Mouse (Mus musculus): ENCODE measurements at regions not wholly inside any gene's neighbourhood (a gene's known extent, or its start where the extent isn't known, plus 50 kb on each side); places are given as distances from the start of the nearest gene placed in this dataset.

DNA sequence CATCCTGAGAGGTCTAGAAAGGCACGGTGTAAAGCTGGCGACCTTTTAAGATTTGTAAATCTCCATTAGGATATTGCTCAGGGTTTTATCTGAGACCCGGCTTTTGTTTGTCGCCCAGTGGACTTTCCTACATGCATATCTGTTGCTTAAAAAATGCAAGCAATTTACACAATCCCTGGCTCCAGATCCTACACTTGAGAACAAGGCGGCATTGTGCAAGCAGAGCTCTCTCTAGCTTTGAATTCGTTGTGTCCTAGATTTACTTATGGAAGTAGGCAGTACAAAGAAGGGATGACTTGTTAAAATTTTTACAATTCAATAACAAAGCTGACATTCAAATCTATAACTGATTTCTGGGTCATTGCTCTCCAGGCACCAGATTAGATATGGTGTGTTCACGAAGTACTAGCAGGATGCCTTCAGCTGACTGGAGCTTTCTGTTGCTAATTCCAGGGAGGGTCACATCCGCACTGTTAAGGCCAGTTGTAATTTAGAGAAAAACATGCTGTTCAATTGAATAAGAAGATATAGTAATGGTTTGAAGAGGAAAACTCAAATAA, 62.2 kb upstream of the Teddm2 start:
- DNase-seq (ENCODE audit: low read depth, low spot score): peak; percentile 49

DNA sequence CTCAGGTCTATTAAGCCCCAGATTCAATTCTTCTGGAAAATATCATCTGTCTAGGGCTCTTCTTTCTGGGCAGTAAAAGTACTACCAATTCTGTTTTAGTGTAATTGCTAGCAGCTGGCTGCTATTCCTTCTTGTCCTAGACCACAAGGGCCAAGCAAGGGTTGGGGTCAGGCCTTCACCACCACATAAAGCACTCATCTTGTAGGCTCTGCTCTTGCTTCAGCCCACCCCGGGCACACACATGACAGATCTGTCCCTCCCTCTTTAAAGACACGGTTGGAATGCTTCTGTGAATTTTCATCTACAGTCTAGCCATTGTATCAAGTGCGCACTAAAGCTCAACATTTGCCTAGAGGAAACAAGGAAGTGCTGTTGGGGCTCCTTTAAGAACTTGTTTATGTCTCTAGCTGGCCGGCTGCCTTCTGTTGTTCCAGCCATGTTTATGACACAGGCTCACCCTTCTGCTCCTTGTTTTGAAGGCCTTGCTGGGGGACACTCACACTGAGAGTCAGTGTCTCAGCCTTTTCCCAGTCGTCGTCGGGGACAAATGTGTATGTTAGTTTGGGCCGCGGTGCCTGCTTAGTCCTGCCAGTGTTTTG, 63.8 kb upstream of the Teddm2 start:
- DNase-seq (ENCODE audit: low read depth, low spot score): no peak

DNA sequence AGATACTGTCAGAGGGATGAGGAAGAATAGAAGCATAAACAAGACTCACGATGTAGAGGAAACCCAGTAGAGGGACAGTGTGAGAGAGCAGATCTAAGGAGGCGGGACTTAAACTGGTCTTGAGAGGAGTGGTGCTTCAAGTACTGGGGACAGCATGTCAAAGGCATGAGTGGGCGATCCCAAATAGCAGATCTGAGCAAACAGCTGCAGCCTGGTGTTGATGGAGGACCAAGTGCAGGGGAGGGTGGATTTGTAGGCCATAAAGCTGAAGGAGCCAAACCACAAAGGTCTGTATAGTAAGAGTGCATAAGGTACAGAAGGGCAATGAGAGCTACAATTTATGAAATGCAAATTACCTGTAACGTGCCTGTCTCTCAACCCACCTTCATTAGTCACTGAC, 69.4 kb upstream of the Teddm2 start:
- no peak for DNase-seq (ENCODE audit: low read depth, low spot score)

DNA sequence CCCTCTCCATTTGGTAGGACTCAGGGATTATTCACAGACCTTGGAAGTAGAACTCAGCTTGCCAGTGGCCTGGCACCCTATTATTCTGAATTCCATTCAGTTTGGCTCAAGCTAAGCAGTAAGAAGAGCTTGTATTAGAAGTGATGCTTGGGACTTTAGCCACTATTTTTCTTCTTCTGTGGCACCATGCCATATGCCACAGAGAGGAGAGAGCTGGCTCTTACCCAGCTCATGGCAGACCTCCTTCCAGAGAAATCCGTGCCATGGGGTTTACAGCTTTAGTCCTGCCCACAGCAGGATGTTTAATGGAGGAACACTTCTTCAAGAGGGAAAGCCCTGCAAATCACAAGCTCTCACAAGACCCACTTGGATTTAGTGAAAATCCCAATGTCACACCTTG, 74.3 kb upstream of the Teddm2 start:
- no peak for DNase-seq (ENCODE audit: low read depth, low spot score)

DNA sequence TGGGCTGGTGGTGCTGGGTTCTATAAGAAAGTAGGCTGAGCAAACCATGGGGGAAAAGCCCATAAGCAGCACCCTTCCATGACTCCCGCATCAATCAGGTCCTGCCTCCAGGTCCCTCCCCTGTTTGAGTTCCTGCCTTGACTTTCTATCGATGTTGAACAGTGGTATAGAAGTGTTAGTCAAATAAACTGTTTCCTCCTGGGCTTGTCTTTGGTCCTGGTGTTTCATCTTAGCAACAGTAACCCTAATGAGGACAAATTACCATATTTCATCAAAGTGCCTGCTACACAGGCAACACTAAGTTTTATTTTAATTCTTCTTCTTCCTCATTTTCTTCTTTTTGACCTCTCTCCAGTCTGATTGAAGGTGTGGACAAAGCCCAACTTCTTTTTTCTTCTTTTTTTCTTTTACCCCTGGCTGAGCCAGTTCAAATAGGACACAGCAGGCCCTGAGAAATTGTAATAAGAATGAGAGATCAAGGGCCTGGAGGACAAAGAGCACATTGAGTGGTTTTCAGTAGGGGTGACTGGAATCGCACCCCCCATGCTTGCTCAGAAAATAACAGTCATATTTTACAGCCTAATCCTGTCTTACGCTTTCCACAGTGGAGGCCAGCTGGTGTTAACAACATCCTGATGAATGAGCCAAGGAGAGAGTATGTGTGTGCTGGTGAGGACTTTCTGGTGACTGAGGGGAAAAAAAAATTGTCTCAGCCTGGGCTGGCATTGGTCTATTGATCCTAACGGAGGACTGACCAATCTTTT, 78.1 kb upstream of the Teddm2 start:
- no peak for DNase-seq (ENCODE audit: low read depth, low spot score)

DNA sequence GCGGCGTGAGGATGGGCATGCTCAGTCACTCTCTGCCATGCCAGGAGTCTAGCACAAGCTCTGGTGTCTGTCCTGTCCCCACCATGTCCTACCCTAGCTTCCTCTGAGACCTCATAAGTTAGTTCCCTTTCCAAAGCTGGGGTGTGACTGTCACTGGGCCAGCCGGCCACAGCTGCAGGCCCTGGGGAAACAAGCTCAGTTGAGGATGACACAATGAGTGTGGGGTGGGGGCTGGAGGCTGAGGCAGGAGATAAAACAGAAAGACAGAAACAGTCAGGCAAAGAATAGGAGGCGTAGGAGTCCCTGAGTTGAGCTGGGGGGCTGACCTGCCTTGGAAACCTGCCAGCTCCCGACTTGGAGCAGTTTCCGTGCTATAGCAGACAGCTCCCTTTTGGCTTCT, 80.9 kb upstream of the Teddm2 start:
- peak; percentile 42 for DNase-seq (ENCODE audit: low read depth, low spot score)

DNA sequence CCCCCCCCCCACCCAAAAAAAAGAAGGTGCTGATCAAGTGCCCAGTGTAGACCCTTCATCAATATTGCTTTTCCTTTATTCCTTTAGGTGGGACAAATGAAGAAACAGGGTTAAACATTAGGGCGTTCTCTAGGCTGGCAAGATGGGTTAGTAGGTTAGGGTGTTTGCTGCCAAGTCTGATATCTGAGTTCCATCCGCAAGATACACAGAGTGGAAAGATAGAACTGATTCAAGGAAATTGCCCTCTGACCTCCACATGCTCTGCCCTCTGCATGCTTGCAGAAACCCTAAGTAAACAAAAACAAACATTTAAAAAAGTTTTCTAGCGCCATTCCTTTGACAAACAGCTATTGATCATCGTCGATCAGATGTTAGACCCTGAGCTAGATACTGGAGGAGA, 85.6 kb upstream of the Teddm2 start:
- no peak for DNase-seq (ENCODE audit: low read depth, low spot score)

DNA sequence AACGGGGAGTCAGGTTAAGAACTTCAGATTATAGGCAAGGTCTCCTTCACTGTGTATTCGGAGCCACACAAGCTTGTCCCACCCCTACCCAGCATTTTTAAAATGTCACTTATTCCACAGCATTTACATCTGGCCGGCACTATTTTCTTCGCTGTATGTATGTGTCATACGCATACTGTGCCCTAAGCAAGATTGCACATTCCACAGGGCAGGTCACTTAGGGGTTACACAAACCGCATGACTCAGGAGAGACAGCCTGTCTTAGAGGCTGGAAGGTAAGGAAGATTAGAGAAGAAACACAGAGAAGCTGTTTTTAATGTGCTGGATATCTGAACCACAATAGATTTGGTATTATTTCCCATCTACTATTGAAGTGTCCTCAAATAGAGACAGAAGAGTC, 86.6 kb upstream of the Teddm2 start:
- DNase-seq (ENCODE audit: low read depth, low spot score): no peak

DNA sequence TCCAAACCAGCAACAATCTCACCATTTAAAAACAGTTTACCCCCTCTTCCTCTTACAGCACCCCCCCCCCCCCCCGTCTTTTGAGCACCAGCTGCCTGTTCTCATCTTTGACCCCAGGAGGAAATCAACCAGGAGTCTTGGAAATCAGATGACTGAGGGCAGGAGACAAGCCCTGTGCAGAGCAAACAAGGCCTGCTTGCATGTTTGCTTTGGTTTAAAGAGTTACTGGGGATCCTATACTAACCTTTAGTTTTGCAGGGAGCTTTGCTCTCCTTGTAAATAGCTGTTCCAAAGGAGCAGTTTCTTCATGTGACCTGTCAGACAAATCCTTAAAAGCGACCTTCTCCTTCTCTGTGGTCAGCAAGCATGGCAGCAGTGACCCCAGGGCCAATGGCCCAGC, 88.3 kb upstream of the Teddm2 start:
- no peak for DNase-seq (ENCODE audit: low read depth, low spot score)

DNA sequence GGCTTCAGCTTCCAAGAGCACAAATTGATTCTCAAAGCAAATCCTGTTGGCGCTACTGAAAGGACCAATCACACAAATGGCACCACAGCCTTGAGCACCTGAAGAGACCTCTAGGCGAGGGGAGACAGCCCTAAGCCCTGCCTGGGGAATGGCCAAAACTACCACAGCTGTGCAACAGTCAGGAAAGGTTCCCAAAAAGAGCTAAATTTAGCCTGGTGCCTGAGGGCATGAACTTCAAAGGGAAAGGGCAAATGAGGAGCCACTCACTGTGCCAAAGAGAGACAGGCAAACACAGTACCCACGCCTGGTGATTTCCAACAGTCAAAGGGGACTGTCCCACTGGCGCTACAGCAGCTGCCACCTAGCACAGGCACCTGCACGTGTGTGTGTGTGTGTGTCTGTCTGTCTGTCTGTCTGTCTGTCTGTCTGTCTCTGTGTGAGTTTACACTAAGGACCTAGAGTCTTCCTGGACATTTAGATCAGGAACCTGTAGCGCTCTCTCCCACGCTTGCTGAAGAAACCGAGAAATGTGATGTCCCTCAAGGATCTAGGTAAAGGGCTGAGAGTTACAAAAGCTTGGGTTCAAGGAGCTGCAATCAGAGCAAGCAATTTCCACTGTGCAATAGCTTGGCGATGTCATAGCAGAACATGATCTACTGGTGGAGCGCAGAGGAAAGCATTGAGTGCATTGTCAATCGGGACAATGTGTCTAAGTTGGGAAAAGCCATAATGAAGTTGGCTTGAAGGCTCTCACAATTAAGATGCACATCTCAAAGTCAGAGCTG, 90.8 kb upstream of the Teddm2 start:
- no peak for DNase-seq (ENCODE audit: low read depth, low spot score)

DNA sequence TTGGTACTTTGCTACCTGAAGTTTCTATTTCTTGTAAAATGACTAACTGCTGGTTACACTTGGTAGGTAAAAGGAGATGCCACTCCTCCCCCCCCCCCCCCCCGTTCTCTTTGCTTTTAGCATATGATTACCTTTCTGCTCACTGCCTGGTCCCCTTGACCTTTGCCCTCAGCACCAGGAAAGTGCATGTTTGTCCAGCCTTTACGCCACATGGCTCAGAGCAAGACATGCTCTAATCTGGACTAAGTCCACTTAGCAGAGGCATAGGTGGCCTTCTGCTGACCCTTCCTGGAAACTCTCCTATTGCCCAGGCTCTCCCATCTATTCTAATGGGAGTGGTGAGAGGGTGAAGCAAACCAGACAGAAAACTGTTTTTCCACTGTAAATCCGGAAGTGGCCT, 92.4 kb upstream of the Teddm2 start:
- DNase-seq (ENCODE audit: low read depth, low spot score): no peak

DNA sequence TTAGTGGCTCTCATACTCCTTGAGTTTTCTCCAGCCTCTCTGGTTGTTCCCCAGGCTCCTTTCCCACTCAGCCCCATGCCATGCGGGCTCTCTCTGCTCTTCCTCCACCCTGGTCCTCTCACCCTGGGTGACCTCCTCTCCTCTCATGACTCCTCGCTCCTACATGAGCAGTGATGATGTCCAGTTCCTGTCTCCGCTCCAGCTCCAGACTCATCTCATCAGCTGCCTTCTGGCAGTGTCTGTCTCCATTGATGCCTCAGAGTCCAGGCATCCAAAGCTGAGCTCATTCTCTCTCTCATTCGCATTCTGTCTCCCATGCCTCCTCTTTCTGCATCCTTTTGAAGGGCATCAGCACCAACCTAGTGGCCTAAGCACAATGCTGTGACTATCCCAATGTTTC, 94.8 kb upstream of the Teddm2 start:
- DNase-seq (ENCODE audit: low read depth, low spot score): peak; percentile 64

DNA sequence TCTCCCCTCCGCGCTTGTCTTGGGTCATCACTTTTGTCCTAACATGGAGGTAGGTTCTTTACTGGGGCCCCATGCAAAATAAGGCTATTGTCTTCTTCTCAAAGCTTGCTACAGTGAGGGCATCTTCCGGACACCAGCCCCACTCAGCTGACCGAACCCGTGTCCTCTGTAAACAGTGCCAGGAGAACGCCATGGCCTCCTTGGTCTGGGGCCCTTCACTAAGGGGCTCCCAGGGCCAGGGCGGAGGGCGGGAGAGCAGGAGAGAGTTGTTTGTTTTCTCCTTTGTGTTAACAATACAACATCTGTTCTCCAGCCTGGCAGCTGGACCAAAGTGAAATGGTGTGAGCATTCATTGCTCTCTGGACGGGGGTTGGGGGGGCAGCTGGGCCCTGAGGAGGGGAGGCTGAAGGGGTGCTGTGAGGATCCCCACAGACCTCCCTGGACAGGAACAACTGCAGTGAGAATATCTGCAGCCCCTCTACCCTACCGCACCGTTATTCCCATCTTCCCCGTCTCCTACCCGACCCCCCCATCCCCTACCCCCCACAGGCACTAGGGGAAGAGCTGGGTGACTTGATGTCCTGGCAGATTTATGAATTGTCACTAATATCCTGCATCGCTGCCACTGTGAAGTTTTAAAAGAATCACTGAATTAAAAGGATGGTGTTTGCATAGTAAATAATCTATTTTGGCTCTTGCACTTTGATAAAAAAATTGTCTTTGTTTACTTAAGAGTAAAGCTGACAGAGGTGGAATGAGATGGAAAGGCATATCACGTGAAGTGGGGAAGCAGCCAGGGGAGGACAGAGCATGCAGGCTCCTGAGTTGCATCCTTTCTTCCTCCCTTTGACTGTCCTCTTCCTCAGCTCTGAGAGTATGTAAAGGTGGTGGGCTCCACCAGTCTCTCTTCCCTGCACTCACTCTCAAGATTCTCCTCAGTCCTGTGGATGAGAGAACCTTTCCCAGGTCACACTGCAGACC, 97.5 kb upstream of the Teddm2 start:
- DNase-seq (ENCODE audit: low read depth, low spot score): peak; percentile 73

DNA sequence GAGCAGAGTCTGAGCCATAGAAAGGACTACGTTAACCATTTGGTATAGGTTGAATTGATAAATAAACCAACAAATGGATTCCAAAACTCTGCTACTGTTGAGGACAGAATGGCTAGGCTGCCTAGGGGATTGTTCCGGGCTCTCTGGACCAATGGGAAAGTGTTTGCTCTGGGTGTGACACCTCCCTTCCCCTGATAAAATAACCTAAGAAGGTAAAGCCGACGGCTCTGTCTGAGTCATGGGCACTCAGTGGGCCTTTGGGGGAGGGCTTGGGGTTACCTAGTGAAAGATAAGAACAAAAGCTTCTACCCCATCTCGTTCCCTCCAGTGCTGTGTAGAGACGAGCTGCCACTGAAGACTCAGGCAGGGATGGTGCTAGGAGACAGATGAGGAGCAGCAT, 99.7 kb upstream of the Teddm2 start:
- DNase-seq (ENCODE audit: low read depth, low spot score): no peak

DNA sequence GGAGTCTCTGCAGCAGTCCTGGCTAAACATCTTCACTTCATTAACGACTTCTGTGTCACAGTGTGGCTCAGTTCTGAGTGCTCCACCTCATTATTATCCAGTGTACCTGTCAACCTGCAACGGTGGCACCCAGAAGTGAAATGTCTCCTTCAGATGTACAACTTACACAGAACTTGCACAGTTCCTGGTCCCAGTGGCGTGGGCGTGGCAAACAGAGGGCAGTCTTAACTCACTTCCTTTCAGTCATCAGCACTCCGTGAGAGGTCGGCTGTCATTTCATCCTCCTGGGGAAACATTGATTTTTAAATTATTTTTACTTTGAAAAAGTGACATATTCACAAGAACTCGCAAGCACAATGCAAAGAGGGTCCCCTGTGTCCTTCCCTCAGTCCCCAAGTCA, 103.6 kb upstream of the Teddm2 start:
- no peak for DNase-seq (ENCODE audit: low read depth, low spot score)

DNA sequence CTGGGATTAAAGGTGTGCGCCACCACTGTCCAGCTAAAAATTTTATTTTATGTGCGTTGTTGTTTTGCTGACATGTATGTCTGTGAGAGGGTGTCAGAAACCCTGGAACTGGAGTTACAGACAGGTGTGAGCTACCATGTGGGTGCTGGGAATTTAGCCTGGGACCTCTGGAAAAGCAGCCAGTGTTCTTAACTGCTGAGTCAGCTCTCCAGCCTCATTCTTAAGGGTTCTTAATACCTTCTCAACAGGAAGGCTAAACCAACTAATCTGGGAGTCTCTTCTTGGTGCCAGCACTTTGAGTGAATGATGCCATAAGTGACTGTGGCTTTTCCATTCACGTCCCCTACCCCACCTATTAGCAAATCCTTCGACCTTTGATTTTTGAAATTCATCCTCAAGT, 104.6 kb upstream of the Teddm2 start:
- no peak for DNase-seq (ENCODE audit: low read depth, low spot score)

DNA sequence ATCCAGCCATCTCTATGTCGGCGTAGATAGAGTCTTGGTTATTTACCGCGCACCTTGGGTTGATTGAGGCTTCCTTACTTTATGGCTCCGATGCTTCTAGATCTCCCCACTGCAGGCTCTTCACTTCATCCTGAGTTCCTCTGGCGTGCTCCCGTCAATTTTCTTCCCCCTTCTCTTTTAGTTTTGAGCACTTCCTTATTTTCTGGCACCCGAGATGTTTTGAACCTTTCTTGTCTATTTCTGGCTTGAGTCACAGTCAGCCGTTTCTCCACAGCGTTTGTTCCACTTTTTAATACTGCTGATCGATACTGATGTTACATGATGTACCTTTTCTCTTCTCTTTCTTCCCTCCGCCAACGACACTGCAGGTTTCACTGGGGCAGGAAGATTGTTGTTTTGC, 106.0 kb upstream of the Teddm2 start:
- peak; percentile 10 for DNase-seq (ENCODE audit: low read depth, low spot score)

DNA sequence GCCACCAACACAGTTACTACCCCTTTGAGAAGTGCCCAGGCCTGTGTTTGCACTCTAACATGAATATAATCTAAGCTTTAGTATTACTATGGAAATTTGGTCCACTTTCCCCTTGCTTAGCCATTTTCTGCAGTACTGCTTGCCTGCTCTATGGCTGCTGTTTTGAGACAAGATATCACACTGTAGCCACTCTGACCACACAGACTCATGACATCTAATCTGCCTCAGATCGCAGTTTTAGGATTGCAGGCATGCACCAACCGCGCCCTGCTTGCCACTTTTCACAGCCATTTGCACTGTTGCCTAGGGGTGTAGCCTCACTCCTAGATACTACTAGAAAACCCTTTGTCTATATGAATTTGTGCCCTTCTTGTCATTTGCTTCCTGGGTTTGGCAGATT, 107.4 kb upstream of the Teddm2 start:
- DNase-seq (ENCODE audit: low read depth, low spot score): no peak

DNA sequence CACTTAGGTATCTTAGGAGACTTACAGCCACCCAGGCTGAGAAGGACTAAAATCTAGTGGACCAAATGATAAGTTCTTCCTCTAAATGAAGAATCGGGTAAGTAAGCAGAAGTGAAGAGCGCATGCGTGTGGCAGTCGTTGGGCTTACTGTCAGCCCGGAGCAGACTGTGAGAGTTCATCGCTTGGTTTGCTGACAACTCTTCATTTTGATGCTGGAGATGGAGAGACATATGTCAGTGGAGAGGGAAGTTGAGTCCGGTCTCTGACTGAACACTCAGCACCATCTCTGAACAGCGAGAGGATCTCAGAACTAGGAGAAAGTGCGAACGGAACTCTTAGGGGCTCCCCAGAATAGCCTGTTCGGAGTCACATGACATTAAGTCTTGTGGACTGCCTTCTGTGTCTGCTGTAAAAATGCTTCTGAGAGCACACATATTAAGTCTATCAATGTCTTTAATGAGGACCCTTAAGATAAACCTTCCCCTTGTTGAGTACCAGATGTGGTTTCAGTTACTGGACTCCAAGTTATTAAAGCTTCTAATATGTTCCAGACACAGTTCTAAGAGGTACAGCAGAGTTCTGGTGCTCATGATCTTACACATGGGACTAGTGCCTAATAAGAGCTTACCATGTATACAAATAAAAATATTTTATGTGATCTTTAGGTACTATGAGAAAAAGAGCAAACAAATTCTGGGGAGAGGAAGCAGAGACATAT, 108.7 kb upstream of the Teddm2 start:
- peak; percentile 13 for DNase-seq (ENCODE audit: low read depth, low spot score)

DNA sequence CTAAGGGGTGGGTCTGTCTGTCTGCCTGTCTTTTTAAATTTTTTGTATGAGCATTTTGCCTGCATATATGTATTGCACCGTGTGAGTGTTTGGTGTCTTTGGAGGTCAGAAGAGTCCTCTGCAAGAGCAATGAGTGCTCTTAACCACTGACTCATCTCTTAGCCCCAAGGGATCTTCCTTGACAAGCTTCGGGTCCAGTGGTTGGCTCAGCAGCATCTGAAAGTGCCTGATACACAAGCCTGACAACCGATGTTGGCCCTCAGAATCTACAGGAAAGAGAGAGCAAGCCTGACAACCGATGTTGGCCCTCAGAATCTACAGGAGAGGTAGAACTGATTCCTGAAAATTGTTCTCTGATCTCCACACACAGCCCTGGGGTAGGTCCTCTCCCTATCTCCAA, 110.7 kb upstream of the Teddm2 start:
- no peak for DNase-seq (ENCODE audit: low read depth, low spot score)

DNA sequence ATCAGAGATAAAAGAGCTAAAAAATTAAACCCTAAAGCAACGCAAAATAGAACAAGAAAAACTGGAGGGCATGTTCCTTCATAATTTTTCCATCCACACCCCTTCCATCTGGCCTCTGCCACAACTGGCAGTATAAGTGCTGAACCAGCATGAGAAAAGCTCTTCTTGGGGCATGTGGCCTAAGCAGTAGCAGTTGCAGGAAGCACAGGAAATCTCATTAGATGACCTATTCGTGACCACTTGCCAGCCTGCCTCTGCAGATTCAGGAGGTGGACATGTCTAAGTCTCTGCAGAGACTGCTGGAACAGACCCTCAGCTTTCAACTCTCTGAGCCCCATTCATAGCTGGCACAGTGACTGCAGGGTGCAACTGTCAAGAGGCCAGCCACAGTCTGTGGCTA, 116.5 kb upstream of the Teddm2 start:
- DNase-seq (ENCODE audit: low read depth, low spot score): no peak
